Mouse (Mus musculus) brain, embryonic 14.5 days (tissue): ENCODE data around the gene Mki67.

Source experiments
- CTCF ChIP-seq: fragments of 200-500 bp; IDR thresholded peaks from 2 replicates; pipeline ENCODE4 v1.5.1; 2012; ENCODE audit warnings: inconsistent platforms, mild to moderate bottlenecking, moderate library complexity, borderline replicate concordance; ENCODE audit not compliant: insufficient read depth, insufficient read length; ENCODE audit errors: extremely low read depth
- POLR2A ChIP-seq: fragments of 200-500 bp; IDR thresholded peaks from 2 replicates; pipeline ENCODE4 v1.6.1; 2012; ENCODE audit warnings: mild to moderate bottlenecking, inconsistent platforms, borderline replicate concordance; ENCODE audit not compliant: poor library complexity, insufficient read depth, insufficient read length, severe bottlenecking; ENCODE audit errors: extremely low read depth

DNA sequence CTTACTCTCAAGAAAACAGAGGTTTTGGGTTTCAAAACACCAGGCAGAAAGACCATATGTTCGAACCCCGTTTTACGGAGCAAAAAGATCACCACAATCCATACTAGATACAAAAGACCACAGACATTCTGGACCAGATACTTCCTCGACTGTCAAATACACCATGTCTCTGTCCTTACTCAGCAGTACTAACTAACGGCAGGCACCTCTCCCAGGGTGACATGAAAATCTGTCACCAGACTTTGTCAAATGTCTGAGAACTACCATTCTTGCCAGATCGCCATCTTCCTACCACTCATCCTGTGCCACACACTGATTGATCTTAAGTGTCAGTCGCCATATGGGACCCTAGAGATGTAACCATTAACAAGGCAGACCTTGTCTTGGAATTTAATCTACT is 995 bp downstream of the Mki67 start:
- TF ChIP-seq CTCF, result no peak
- no peak for TF ChIP-seq POLR2A
